Mouse (Mus musculus): Measurements from ENCODE around the gene Lztr1.
A peak's percentile ranks its signal among the peaks of the same experiment; 100 is the strongest.
"Not testable (repeated sequence)": the region's sequence is repeated elsewhere in the genome, so short reads cannot be mapped to it uniquely, and the experiment has no call there.

Lztr1 gene

GRCm38 (mm10) chr16:17507018-17507552 lies 1.4 kb upstream of the Lztr1 start:
- no peak for DNase-seq

- DNase-seq: not testable (repeated sequence)
Measured at GRCm38 (mm10) chr16:17508031-17508430, 457 bp upstream of the Lztr1 start.

GRCm38 (mm10) chr16:17509240-17509597 lies 731 bp downstream of the Lztr1 start:
- no peak for DNase-seq

GRCm38 (mm10) chr16:17510143-17510542 lies 1.7 kb downstream of the Lztr1 start:
- DNase-seq: no peak

- DNase-seq: no peak
Measured at GRCm38 (mm10) chr16:17510686-17511085, 2.2 kb downstream of the Lztr1 start.

GRCm38 (mm10) chr16:17511431-17511830 lies 2.9 kb downstream of the Lztr1 start:
- no peak for DNase-seq

- DNase-seq: no peak
Measured at GRCm38 (mm10) chr16:17518910-17519309, 10.4 kb downstream of the Lztr1 start.

- no peak for DNase-seq
Measured at GRCm38 (mm10) chr16:17524156-17524555, 15.7 kb downstream of the Lztr1 start.

GRCm38 (mm10) chr16:17525524-17525923 lies 17.0 kb downstream of the Lztr1 start:
- no peak for DNase-seq

GRCm38 (mm10) chr16:17526223-17526622 lies 17.7 kb downstream of the Lztr1 start:
- DNase-seq: no peak

GRCm38 (mm10) chr16:17527606-17528005 lies 19.1 kb downstream of the Lztr1 start:
- no peak for DNase-seq

- DNase-seq: no peak
Measured at GRCm38 (mm10) chr16:17528276-17528675, 19.8 kb downstream of the Lztr1 start.

GRCm38 (mm10) chr16:17529981-17530586 lies 21.6 kb downstream of the Lztr1 start:
- DNase-seq: no peak

GRCm38 (mm10) chr16:17530640-17531288 lies 22.3 kb downstream of the Lztr1 start, which contains the start of gene Thap7:
Thap7 (minus strand) TSS chr16:17531136.
- peak; percentile 96 to 98 for DNase-seq

- no peak for DNase-seq
Measured at GRCm38 (mm10) chr16:17532271-17532670, 23.8 kb downstream of the Lztr1 start.

GRCm38 (mm10) chr16:17532676-17533329 lies 24.3 kb downstream of the Lztr1 start:
- DNase-seq: no peak

- peak in 1 of 2 experiments; percentile 37 for DNase-seq
Measured at GRCm38 (mm10) chr16:17536584-17536983, 28.1 kb downstream of the Lztr1 start.

- DNase-seq: no peak
Measured at GRCm38 (mm10) chr16:17542632-17543031, 34.1 kb downstream of the Lztr1 start.

- no peak for DNase-seq
Measured at GRCm38 (mm10) chr16:17552837-17553236, 44.3 kb downstream of the Lztr1 start.

GRCm38 (mm10) chr16:17553910-17554685 lies 45.6 kb downstream of the Lztr1 start:
- DNase-seq: peak; percentile 58 to 79

GRCm38 (mm10) chr16:17554702-17555101 lies 46.2 kb downstream of the Lztr1 start:
- DNase-seq: not testable (repeated sequence)

GRCm38 (mm10) chr16:17556180-17556579 lies 47.7 kb downstream of the Lztr1 start:
- no peak for DNase-seq

GRCm38 (mm10) chr16:17556907-17557306 lies 48.4 kb downstream of the Lztr1 start:
- no peak for DNase-seq

Data from thymus, postnatal 36 days (tissue).